Mouse (Mus musculus) brain, embryonic 14.5 days (tissue): ENCODE results near the gene Papln. TPM values are rescaled to one million over a fixed set of nuclear protein-coding genes. Genes with fewer than 3 reads are reported as not detected.

Experiments
- DNase-seq: peaks from one replicate; pipeline ENCODE4 v3.0.0-alpha.2; 2011; ENCODE audit warnings: low read depth
- CTCF ChIP-seq: fragments of 200-500 bp; IDR thresholded peaks from 2 replicates; pipeline ENCODE4 v1.5.1; 2012; ENCODE audit warnings: inconsistent platforms, mild to moderate bottlenecking, moderate library complexity, borderline replicate concordance; ENCODE audit not compliant: insufficient read depth, insufficient read length; ENCODE audit errors: extremely low read depth
- POLR2A ChIP-seq: fragments of 200-500 bp; IDR thresholded peaks from 2 replicates; pipeline ENCODE4 v1.6.1; 2012; ENCODE audit warnings: mild to moderate bottlenecking, inconsistent platforms, borderline replicate concordance; ENCODE audit not compliant: poor library complexity, insufficient read depth, insufficient read length, severe bottlenecking; ENCODE audit errors: extremely low read depth
- polyA plus RNA-seq: library from polyadenylated mRNA; depleted of rRNA; stranded (reverse); fragments of >200 nt; gene quantifications from 2 replicates; pipeline ENCODE4 v1.2.3, GENCODE M21; 2012

Gene Papln
- polyA plus RNA-seq, 1 experiment, result 0.77 TPM

DNA sequence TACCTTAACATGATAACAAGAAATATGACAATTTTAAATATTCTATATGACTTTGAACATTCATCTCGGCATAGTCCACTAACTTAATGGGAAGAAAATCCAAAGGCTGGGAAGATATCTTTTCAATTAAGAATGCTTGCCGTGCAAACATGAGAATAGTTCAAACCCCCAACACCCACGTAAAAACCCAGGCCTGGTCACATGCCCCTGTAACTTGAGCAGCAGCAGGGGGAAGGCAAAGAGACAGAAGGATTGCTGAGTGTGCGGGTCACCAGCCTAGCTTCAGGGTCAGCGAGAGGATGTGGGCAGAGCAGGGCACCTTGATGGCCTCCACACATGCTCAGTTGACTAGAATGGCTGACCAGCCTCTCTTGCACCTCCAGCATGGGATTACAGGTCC is 21.7 kb upstream of the Papln start:
- DNase-seq, result no peak
- no peak for TF ChIP-seq CTCF
- TF ChIP-seq POLR2A, result no peak

DNA sequence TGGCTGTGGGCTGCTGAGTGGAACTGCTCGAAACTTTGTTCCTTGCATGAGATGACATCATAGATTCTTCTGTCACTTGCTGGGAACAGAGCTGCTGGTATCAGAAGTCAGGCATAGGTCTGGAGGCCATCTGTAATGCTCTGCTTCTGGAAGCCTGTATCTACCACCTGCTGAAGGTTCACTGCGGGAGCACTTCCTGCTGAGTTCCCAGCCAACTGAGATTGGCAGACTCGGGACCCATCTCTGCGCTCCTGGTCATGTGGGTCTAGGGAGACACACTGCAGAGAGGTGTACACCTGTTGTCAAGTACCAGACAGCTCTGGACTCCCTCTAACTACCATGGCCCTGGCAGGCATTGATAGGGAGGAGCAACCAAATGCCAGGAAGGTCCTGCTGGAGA is 20.6 kb upstream of the Papln start:
- TF ChIP-seq POLR2A (no peak), CTCF (no peak)
- no peak for DNase-seq

DNA sequence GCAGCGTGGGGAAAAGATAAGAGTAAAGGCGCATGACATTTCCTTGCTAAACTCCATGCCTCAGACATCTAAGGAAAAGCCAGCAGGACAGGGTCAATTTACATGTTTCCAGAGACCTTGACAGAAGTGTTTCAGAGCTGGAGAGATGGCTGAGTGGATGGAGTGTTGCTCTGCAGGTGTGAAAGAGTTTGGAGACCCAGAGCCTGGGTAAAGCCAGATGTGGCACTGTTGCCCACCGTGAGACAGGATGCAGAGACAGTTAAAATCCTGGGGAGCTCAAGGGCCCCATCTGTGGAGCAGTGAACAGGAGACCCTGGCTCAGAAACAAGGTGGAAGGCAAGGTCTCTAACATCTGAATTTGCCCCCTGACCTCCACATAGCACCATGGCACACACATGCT is 19.7 kb upstream of the Papln start:
- DNase-seq, result no peak
- no peak for TF ChIP-seq POLR2A
- TF ChIP-seq CTCF, result no peak

DNA sequence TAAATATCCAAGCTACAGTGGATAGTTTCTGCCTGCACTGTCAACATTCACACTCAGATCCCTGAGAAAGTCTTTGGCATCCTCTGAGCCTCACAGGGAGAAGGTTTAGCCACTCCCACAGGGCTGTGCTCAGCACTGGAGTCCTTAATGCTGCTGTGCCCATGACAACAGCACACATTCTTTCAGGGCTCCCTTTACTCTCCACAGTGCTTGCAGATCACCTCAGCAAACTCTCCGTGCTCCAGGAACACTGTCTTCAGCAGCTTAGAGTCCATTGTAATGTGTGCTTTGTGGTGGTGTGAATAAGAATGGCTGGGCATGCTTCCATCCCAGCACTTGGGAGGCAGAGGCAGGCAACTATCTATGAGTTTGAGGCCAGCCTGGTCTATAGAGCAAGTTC is 14.2 kb upstream of the Papln start:
- no peak for DNase-seq
- TF ChIP-seq POLR2A (no peak), CTCF (no peak)

DNA sequence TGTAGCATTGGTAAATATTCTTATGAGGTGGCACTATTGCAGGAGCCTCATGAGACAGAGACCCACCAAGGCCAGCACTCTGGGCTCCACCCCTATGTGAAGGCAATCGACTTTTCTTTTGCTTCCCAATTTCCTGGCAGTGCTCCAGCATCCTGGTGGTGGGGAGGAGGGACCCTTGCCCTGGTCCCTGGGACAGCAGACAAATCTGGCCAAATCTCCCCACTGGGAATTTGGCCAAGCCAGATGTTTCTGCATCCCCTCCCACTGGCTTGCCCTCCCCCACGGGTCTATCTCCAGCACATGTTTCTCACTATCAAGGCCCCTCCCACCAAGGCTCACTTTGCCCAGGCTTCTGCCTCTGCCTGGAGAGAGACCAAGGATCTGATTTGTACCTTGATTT is 10.9 kb upstream of the Papln start:
- TF ChIP-seq POLR2A, result no peak
- peak; percentile 23 for DNase-seq

DNA sequence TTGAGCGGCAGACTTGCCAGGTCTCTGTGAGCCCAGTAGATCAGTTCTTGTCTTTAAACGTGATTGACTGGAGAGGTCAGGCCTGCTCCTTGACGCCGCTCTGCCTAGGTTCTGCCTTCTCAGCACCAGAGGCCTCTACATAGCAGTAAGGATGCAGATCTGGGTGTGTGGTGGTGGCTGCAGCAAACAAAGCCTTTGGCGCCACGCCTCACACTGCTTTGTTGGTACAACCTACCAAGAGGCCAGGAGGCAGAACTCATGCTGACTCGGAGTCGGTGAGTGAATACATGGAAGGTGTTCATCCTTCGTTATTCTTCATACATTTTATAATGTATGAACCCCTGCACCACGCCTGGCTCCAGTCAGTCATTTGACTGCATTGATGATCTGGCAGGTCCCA is 4.7 kb upstream of the Papln start:
- DNase-seq, result no peak
- TF ChIP-seq POLR2A (no peak), CTCF (no peak)

DNA sequence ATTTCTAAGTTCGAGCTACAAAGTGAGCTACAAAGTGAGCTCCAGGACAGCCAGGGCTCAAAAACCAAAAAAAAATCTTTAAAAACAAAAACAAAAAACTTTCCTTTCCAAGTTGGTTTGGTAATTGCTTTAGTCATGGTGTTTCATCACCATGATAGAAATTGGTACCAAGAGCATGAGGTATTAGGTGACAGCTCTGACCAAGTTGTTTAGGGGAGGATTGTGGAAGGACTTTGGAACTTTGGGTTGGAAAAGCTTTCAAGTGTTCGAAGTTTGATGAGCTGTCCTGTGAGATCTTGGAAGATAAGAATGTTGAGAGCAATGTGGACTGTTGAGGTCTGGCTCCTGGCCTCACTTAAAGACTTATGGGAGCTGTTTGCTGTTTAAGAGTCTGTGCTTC is 3.2 kb upstream of the Papln start:
- TF ChIP-seq CTCF (no peak), POLR2A (no peak)
- no peak for DNase-seq

DNA sequence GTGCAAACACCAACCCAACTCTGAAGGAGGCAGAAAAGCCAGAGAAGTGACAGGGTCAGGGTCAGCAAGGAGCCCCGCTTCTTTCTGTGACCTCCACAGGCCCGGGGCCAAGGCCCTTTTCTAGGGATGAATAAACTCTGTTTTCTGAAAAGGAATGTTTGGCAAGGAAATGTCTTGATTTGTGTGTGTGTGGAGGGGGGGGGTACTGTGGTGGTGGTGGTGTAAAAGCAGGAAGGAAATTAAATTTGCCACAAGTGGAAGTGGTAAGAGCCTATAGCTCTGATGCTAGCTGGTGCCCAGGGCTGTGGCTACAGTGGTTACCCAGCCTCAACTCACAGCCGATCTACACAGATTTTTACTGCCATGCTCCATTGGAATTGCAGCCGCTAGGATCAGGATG is 728 bp upstream of the Papln start:
- DNase-seq, result peak; percentile 39
- TF ChIP-seq CTCF, result no peak
- no peak for TF ChIP-seq POLR2A

DNA sequence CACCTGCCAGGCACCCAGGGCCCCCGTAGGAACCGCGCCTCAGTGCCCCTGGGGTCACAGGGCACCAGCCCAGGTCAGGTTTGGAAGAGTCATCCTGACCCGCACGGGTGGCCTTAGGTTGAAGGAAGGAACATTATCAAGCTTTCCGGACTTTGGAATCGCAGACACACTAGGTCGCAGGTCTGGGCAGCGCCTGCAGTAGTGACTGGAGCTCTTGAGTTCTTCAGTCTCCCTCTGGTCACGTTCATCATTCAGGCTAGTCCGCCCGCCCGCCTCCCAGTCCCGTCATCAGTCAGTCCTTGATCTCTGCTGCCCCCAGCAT is 571 bp downstream of the Papln start:
- peak; percentile 30 for DNase-seq

DNA sequence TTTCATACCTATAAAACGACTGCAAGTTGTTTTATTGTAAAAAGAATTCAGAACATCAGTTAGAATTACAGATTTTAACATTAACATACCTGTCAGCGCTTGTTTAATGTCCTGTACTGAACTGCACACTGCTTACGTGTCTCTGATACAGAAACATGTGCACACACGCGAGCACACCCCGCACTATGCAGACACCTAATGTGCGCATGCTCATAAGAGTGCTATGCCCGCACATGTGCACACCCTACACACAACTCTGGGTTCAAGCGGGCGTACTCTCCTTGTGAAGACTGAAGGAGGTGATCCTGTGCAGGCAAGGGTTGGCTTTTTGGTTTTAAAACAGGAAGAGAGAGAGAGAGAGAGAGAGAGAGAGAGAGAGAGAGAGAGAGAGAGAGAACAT is 1.1 kb downstream of the Papln start:
- no peak for DNase-seq
- TF ChIP-seq POLR2A, result no peak
- TF ChIP-seq CTCF, result no peak

More for the DNA sequence above, 571 bp downstream of the Papln start:
- TF ChIP-seq CTCF, result no peak

DNA sequence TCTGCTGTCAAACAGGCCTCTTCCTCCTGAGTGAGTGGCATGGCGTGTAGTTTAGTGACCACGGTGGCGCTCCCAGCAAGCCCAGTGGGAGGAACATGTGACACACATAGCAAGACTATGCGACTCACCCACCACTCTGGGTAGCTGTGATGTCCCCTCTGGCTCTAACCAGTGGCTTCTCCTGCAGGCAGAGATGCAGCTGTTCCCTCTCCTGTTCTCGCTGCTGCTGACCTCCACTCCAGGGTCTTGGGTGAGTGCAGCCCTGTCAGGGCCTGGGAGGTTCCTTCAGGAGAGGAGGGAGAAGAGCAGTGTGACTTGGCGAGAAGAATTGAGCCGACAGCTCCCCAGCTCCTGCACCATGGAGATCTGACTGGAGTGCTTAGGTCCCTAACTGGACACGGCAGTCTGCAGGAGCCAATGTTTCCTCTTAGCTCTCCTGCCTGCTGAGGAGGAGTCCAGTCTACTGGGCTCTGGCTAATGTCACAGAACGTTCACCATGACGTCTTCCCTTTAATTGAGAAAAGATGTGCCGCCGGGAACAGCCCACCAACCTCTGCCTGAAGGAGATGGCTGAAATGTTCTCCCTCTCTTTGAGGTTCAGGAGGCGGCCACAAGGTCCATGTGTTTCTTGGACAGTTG is 2.6 kb downstream of the Papln start:
- TF ChIP-seq CTCF (no peak), POLR2A (no peak)
- DNase-seq, result no peak

DNA sequence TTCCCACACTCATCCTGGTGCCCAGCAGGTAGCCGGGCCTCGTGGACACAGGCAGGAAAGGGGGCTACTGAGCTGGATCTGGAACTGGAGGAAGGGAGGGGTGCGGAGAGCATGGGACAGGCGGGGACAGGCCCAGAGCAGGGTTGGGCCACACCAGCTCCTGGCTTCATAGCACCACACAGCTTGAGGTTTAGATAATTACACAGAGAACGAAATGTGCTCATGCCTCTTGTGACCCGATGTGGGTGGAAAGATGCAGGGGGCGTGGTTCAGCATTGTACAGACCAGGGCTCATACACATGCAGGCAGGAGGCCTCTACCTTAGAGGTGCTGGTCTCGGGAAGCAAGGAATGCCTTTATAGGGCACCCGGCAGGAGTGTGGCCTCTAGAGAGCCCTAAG is 4.4 kb downstream of the Papln start:
- no peak for DNase-seq
- TF ChIP-seq POLR2A, result no peak
- TF ChIP-seq CTCF, result no peak
